In the genomic region with DNA sequence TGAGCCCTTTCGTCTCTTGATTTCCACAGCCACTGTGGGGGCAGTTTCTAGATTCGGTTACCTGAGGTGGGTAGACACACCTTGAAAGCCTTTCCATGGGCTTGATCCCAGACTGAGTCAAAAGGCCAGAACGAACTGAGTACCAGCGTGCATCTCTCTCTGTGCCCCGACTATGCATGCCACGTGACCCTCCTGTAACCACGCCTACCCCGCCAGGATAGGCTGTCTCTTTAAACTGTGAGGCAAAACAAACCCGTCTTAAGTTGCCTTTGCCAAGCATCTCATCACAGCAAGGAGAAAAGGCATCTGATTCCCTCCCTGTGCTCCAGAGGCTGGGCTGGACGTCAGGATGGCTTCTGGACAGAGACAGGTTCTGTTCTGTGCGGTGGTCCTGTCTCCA, we compare ENCODE assay signal across 16 mouse cellular contexts.
DNase-seq lines count a peak whose midpoint lies in the region; ATAC-seq lines count a peak whose summit lies in the region.
"Had no signal": no experiment of that assay in that cellular context is flagged by ENCODE, and none has a peak within 500 bp of the region (broad histone marks: within the 10 kb centered on the region; RNA-seq: fewer than 3 reads in every experiment).

No protein-coding gene starts in this region.

- H3K4me1 ChIP-seq in hindbrain, embryonic 10.5 days (replicated peaks), result peaks cover 23% of the 10 kb centered on the region
- no peaks in the 10 kb centered on the region for H3K4me1 ChIP-seq in hindbrain, embryonic 14.5 days (replicated peaks; ENCODE audit: control insufficient read depth, insufficient read depth, low read length)
- no peaks in the 10 kb centered on the region for H3K4me1 ChIP-seq in midbrain, embryonic 12.5 days
- no peaks in the 10 kb centered on the region for H3K4me1 ChIP-seq in midbrain, embryonic 15.5 days
- peaks cover 6% of the 10 kb centered on the region; the same call in 1 of the 2 replicates for H3K4me1 ChIP-seq in stomach, embryonic 16.5 days (ENCODE audit: control insufficient read depth, insufficient read depth, low read length)
- H3K4me1 ChIP-seq in liver, embryonic 11.5 days (replicated peaks; ENCODE audit: control insufficient read depth, insufficient read depth, low read length), result no peaks in the 10 kb centered on the region

- no peaks in the 10 kb centered on the region for H3K36me3 ChIP-seq in hindbrain, embryonic 10.5 days
- H3K36me3 ChIP-seq in hindbrain, embryonic 14.5 days (replicated peaks; ENCODE audit: control insufficient read depth, insufficient read depth), result no peaks in the 10 kb centered on the region
- no peaks in the 10 kb centered on the region for H3K36me3 ChIP-seq in midbrain, embryonic 12.5 days
- H3K36me3 ChIP-seq in midbrain, embryonic 15.5 days (replicated peaks), result no peaks in the 10 kb centered on the region
- no peaks in the 10 kb centered on the region for H3K36me3 ChIP-seq in stomach, embryonic 16.5 days (ENCODE audit: control insufficient read depth, insufficient read depth, low read length)
- H3K36me3 ChIP-seq in liver, embryonic 11.5 days (ENCODE audit: control insufficient read depth, insufficient read depth, low read length), result no peaks in the 10 kb centered on the region
- H3K36me3 ChIP-seq: embryonic facial prominence, embryonic 12.5 days; G1E; limb, embryonic 13.5 days; neural tube, embryonic 13.5 days had no signal

- no peak overlapping the region for H3K9ac ChIP-seq in hindbrain, embryonic 14.5 days
- H3K9ac ChIP-seq in midbrain, embryonic 12.5 days (replicated peaks), result no peak overlapping the region
- no peak overlapping the region for H3K9ac ChIP-seq in midbrain, embryonic 15.5 days
- H3K9ac ChIP-seq in stomach, embryonic 16.5 days (ENCODE audit: low read length), result no peak overlapping the region
- no peak overlapping the region for H3K9ac ChIP-seq in liver, embryonic 11.5 days (ENCODE audit: low read depth, low read length)
- H3K9ac ChIP-seq: embryonic facial prominence, embryonic 12.5 days; limb, embryonic 13.5 days; liver, postnatal 0 days; neural tube, embryonic 13.5 days had no signal

- 43% methylated on average over 11 of the region's 11 CpGs for WGBS in hindbrain, embryonic 10.5 days
- WGBS in hindbrain, embryonic 14.5 days, result 50% methylated on average over 11 of the region's 11 CpGs
- WGBS in midbrain, embryonic 12.5 days, result 47% methylated on average over 11 of the region's 11 CpGs
- WGBS in midbrain, embryonic 15.5 days, result 50% methylated on average over 11 of the region's 11 CpGs
- WGBS in stomach, embryonic 16.5 days, result 47% methylated on average over 11 of the region's 11 CpGs
- WGBS in liver, embryonic 11.5 days, result 42% methylated on average over 11 of the region's 11 CpGs

- H3K9me3 ChIP-seq in hindbrain, embryonic 10.5 days, result no peaks in the 10 kb centered on the region
- H3K9me3 ChIP-seq in hindbrain, embryonic 14.5 days (ENCODE audit: control insufficient read depth, low read length), result no peaks in the 10 kb centered on the region
- H3K9me3 ChIP-seq in midbrain, embryonic 12.5 days, result no peaks in the 10 kb centered on the region
- no peaks in the 10 kb centered on the region for H3K9me3 ChIP-seq in midbrain, embryonic 15.5 days
- H3K9me3 ChIP-seq in stomach, embryonic 16.5 days (replicated peaks; ENCODE audit: control insufficient read depth, low read length), result no peaks in the 10 kb centered on the region
- no peaks in the 10 kb centered on the region for H3K9me3 ChIP-seq in liver, embryonic 11.5 days (ENCODE audit: control insufficient read depth, low read length)
- H3K9me3 ChIP-seq: embryonic facial prominence, embryonic 12.5 days; G1E; limb, embryonic 13.5 days; neural tube, embryonic 13.5 days had no signal

- ATAC-seq in hindbrain, embryonic 14.5 days (ENCODE audit: low FRiP score), result no peak
- no peak for ATAC-seq in midbrain, embryonic 12.5 days (ENCODE audit: low FRiP score, low read depth)
- no peak for ATAC-seq in midbrain, embryonic 15.5 days (replicated peaks)
- no peak for ATAC-seq in stomach, embryonic 16.5 days (ENCODE audit: insufficient read depth, low FRiP score)
- no peak for ATAC-seq in liver, embryonic 11.5 days (replicated peaks; ENCODE audit: low FRiP score)
- ATAC-seq: liver, postnatal 0 days had no signal

- H3K27ac ChIP-seq in hindbrain, embryonic 10.5 days, result no peak overlapping the region
- H3K27ac ChIP-seq in hindbrain, embryonic 14.5 days, result no peak overlapping the region
- H3K27ac ChIP-seq in midbrain, embryonic 12.5 days (replicated peaks), result no peak overlapping the region
- no peak overlapping the region for H3K27ac ChIP-seq in midbrain, embryonic 15.5 days
- H3K27ac ChIP-seq in stomach, embryonic 16.5 days (ENCODE audit: low read length), result peak overlapping the region; percentile 67; the same call in 1 of the 2 replicates
- H3K27ac ChIP-seq in liver, embryonic 11.5 days (ENCODE audit: low read depth, low read length), result no peak overlapping the region
- H3K27ac ChIP-seq: embryonic facial prominence, embryonic 12.5 days; limb, embryonic 13.5 days; neural tube, embryonic 13.5 days had no signal

- no peak for DNase-seq in hindbrain, embryonic 10.5 days (ENCODE audit: low spot score)
- no peak for DNase-seq in hindbrain, embryonic 14.5 days (ENCODE audit: low spot score)
- DNase-seq in MEL-GATA-1-ER (ENCODE audit: extremely low read depth, low read depth), result peak; percentile 19
- DNase-seq in liver, embryonic 11.5 days (ENCODE audit: low spot score), result no peak
- DNase-seq: adrenal gland, adult 8-10 months; cerebellum, adult 18-20 months; liver, postnatal 0 days; right cerebral cortex, postnatal 25 days had no signal

- 0 out of 2 replicates have a peak overlapping the region, but pooled peaks have one; percentile 11 for H3K4me3 ChIP-seq in hindbrain, embryonic 10.5 days
- no peak overlapping the region for H3K4me3 ChIP-seq in hindbrain, embryonic 14.5 days (replicated peaks; ENCODE audit: low read length)
- no peak overlapping the region for H3K4me3 ChIP-seq in midbrain, embryonic 12.5 days
- no peak overlapping the region for H3K4me3 ChIP-seq in midbrain, embryonic 15.5 days
- H3K4me3 ChIP-seq in stomach, embryonic 16.5 days (replicated peaks; ENCODE audit: low read length), result no peak overlapping the region
- H3K4me3 ChIP-seq in liver, embryonic 11.5 days (ENCODE audit: low read depth, low read length), result no peak overlapping the region
- H3K4me3 ChIP-seq: embryonic facial prominence, embryonic 12.5 days; limb, embryonic 13.5 days; megakaryocyte, embryonic 14.5 days; neural tube, embryonic 13.5 days had no signal

- H3K4me2 ChIP-seq in hindbrain, embryonic 14.5 days (replicated peaks), result no peak overlapping the region
- 0 out of 2 replicates have a peak overlapping the region, but pooled peaks have one; percentile 0 for H3K4me2 ChIP-seq in midbrain, embryonic 12.5 days (replicated peaks)
- no peak overlapping the region for H3K4me2 ChIP-seq in midbrain, embryonic 15.5 days
- no peak overlapping the region for H3K4me2 ChIP-seq in stomach, embryonic 16.5 days (ENCODE audit: low read depth, low read length)
- H3K4me2 ChIP-seq in liver, embryonic 11.5 days, result no peak overlapping the region
- H3K4me2 ChIP-seq: embryonic facial prominence, embryonic 12.5 days; limb, embryonic 13.5 days; neural tube, embryonic 13.5 days had no signal

- peaks cover 8% of the 10 kb centered on the region; the same call in 1 of the 2 replicates for H3K27me3 ChIP-seq in hindbrain, embryonic 10.5 days (ENCODE audit: insufficient read depth, poor library complexity, severe bottlenecking)
- no peaks in the 10 kb centered on the region for H3K27me3 ChIP-seq in hindbrain, embryonic 14.5 days (ENCODE audit: control insufficient read depth, insufficient read depth, low read length)
- peaks cover 7% of the 10 kb centered on the region; the same call in 1 of the 2 replicates for H3K27me3 ChIP-seq in midbrain, embryonic 12.5 days
- no peaks in the 10 kb centered on the region for H3K27me3 ChIP-seq in midbrain, embryonic 15.5 days (replicated peaks)
- H3K27me3 ChIP-seq in stomach, embryonic 16.5 days (ENCODE audit: control insufficient read depth, insufficient read depth, low read length), result no peaks in the 10 kb centered on the region
- H3K27me3 ChIP-seq in liver, embryonic 11.5 days (replicated peaks; ENCODE audit: control insufficient read depth, insufficient read depth, low read length), result no peaks in the 10 kb centered on the region
- H3K27me3 ChIP-seq: embryonic facial prominence, embryonic 12.5 days; limb, embryonic 13.5 days had no signal
